Mouse (Mus musculus) heart, adult 2 months (tissue): ENCODE data around the gene Pimreg.

Experiments
- CTCF ChIP-seq: fragments of 200-600 bp; IDR thresholded peaks from 2 replicates; pipeline ENCODE4 v1.8.1; 2022; ENCODE audit warnings: antibody characterized with exemption, mild to moderate bottlenecking, moderate library complexity
- EP300 ChIP-seq: fragments of 200-500 bp; IDR thresholded peaks from 2 replicates; pipeline ENCODE4 v1.6.1; 2011; ENCODE audit warnings: low read depth, low read length, control low read depth; ENCODE audit not compliant: insufficient read depth
- POLR2A ChIP-seq: fragments of 200-500 bp; IDR thresholded peaks from 2 replicates; pipeline ENCODE4 v1.6.1; 2011; ENCODE audit warnings: mild to moderate bottlenecking, low read depth, low read length, control low read depth; ENCODE audit not compliant: insufficient read depth

- no peak for TF ChIP-seq POLR2A
- TF ChIP-seq CTCF = no peak
- TF ChIP-seq EP300 = no peak
Measured at GRCm38 (mm10) chr11:72010940-72011722, 30.7 kb upstream of the Pimreg start.
